Mouse (Mus musculus): ENCODE results near the gene Pip5kl1. TPM values are rescaled to one million over a fixed set of nuclear protein-coding genes. Genes with fewer than 3 reads are reported as not detected.

The Pip5kl1 gene
- polyA plus RNA-seq, 1 experiment from 2014 or later, result 2.0 TPM

DNA sequence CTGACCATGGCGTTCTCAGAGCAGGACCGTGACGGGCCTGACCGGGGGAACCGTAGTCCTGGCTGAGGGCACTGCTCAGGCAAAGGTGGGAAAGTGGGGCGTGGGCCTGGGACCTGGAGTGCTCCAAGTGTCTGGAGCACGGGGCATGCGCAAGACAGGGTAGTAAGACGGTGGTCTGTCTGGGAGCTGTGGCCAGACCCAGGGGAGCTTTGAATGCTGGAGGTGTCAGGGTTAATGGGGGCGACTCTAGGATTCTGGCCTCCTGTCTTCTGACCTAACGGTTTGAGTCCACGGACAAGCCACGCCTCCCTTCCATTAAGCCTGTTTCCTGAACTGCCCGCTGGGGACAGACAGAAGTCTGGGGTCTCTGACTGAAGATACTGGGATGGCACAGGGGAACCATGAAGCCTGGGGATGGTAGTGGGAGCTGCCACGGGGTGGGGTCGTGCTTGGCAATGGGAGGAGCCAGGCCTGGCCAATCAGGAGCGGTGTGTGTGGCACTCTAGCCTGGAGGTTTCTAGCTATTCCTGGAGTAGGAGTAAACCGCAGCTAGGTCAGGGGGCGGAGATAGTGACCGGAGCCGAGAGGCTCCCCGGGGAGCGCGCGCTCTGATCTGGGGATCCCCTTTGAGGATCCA is 33.7 kb downstream of the Pip5kl1 start:
- whole genome bisulfite sequencing, result 5% methylated on average over 25 of the region's 25 CpGs
- Histone ChIP-seq H3K9me3 (replicated peaks) (no peaks in the 10 kb centered on the region), H3K4me3 (replicated peaks) (peak overlapping the region; percentile 79), H3K9ac (0 out of 2 replicates have a peak overlapping the region, but pooled peaks have one; percentile 11), H3K27ac (peak overlapping the region; percentile 84), H3K4me1 (peaks cover 46% of the 10 kb centered on the region), H3K4me2 (peak overlapping the region; percentile 98), H3K36me3 (peaks cover 13% of the 10 kb centered on the region), H3K27me3 (no peaks in the 10 kb centered on the region)
- ATAC-seq (replicated peaks; ENCODE audit: low FRiP score), result peak; percentile 61

DNA sequence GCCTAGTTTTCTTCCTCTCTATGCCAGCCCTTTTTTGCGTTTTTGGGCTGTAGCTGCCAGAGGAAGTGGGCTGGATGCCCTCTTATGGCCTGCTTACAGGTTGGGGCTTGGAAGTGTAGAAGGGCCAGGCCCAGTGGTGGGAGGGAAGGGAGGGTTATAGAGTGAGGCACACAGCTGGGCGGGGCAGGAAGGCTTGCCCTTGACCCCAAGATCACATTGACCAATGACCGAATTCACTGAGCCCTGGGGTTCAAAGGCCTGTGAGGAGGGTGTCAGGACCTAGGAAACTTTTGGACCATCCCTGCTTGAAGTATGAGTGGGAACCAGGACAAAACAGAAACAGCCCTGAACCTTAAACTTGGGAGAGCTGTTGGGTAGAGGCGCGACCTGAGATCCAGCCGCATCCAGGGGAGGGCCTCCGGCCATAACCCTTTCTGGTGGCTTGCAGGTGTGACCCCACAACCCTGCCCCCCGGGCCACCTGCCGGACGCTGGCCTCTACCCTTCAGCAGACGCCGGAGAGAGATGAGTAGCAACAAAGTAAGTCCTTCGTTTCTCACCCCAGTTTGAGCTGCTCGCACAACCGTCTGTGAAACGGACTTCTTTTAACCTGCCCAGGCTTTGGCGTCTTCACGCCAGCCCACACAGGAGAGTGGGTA is 34.3 kb downstream of the Pip5kl1 start:
- H3K36me3 ChIP-seq, result peaks cover 16% of the 10 kb centered on the region
- H3K27me3 ChIP-seq, result no peaks in the 10 kb centered on the region
- peak; percentile 21; the same call in 1 of the 2 replicates for ATAC-seq (replicated peaks; ENCODE audit: low FRiP score)
- peak overlapping the region; percentile 84 for H3K27ac ChIP-seq
- peaks cover 46% of the 10 kb centered on the region for H3K4me1 ChIP-seq
- H3K4me2 ChIP-seq, result peak overlapping the region; percentile 98
- peak overlapping the region; percentile 79 for H3K4me3 ChIP-seq (replicated peaks)
- H3K9ac ChIP-seq, result 0 out of 2 replicates have a peak overlapping the region, but pooled peaks have one; percentile 11
- H3K9me3 ChIP-seq (replicated peaks), result no peaks in the 10 kb centered on the region
- WGBS, result 39% methylated on average over 18 of the region's 18 CpGs

DNA sequence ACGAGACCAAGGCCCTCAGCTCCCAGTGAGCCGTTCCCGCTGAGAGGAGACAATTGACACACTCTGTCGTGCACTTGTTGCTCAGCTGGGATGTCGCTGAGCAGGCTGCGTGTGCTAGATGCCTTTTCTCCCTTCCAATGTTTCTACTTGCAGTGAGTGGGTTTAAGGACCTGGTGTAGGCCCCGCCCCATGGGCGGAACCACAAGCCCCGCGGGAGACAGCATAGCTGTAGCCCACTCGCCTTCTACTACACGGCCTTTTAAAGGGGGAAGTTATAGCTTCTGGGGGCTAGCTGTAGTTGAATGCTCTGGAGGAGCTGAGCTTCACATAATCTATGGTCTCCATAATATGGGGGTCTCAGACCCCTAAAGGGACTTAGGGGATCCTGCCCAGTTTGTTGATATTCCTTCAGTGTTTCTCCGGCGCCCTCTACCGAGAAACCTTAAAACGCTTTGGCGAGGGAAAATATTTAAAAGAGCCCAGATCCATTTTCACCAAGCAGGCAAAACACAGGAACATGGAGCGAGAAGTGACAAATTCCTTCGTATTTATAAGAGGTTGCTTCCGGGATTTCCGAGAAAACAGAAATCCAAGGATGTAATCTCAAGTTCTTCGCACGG is 36.1 kb downstream of the Pip5kl1 start:
- peaks cover 46% of the 10 kb centered on the region for H3K4me1 ChIP-seq
- H3K27me3 ChIP-seq, result no peaks in the 10 kb centered on the region
- no peaks in the 10 kb centered on the region for H3K9me3 ChIP-seq (replicated peaks)
- peak overlapping the region; percentile 30 for H3K27ac ChIP-seq
- no peak for ATAC-seq (replicated peaks; ENCODE audit: low FRiP score)
- peak overlapping the region; percentile 70 for H3K4me2 ChIP-seq
- no peak overlapping the region; the same call in 1 of the 2 replicates for H3K9ac ChIP-seq
- peak overlapping the region; percentile 49 for H3K4me3 ChIP-seq (replicated peaks)
- H3K36me3 ChIP-seq, result peaks cover 28% of the 10 kb centered on the region
- WGBS, result 17% methylated on average over 23 of the region's 23 CpGs

DNA sequence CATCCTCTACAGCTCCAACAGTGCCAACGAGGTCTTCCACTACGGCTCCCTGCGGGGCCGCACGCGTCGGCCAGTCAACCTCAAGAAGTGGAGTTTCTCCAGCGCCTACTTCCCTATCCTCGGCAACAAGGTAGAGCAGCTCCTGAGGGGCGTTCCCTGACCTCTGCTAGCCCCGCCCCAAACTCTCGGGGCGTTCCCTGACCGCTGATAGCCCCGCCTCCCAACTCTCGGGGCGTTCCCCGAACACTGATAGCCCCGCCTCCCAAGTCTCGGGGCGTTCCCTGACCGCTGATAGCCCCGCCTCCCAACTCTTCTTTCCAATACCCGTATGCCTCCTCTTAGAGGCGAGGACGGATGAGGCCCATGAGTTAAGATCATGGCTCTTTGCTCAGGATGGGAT is 37.7 kb downstream of the Pip5kl1 start:
- ATAC-seq (replicated peaks; ENCODE audit: low FRiP score), result no peak
- H3K4me2 ChIP-seq, result no peak overlapping the region
- no peaks in the 10 kb centered on the region for H3K27me3 ChIP-seq
- 0 out of 2 replicates have a peak, but pooled peaks cover under 1% of the 10 kb centered on the region for H3K9me3 ChIP-seq (replicated peaks)
- WGBS, result 75% methylated on average over 26 of the region's 26 CpGs
- no peak overlapping the region for H3K27ac ChIP-seq
- H3K9ac ChIP-seq, result no peak overlapping the region
- peaks cover 41% of the 10 kb centered on the region for H3K36me3 ChIP-seq
- no peak overlapping the region for H3K4me3 ChIP-seq (replicated peaks)
- peaks cover 36% of the 10 kb centered on the region for H3K4me1 ChIP-seq

DNA sequence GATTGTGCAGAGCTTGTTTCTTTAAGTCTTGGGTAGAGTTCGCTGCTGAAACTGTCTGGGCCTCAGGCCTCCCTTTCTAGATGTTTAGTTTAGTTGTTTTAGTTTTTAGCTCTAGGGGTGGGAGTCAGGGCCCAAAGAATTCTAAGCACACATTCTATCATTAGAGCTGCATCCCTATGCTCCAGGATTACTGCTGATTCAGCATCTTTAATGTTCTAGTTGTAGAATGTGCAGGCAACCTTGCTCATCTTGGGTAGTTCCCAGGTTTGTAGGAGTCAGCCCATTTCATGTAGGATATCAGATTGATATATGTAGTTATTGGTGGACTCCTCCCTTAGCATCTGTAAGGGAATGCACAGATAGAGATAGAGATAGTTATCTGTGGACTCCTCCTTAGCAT is 42.5 kb downstream of the Pip5kl1 start:
- H3K4me2 ChIP-seq, result no peak overlapping the region
- 95% methylated on average over 1 of the region's 1 CpGs for WGBS

DNA sequence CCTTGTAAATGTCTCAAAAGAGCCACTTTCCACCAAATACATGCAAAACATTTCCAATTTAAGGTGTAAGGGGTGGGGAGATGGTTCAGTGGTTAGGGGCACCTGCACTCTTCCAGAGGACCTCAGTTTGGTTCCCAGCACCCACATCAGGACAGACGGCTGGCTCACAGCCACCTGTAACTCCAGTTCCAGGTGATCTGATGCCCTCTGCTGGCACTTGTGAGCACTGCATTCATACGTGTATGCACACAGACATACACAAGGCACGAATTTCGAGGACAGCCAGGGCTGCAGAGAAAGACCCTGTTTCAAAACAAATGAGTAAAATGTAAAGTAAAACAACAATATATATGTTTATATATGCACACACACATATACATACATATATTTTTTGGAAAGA is 43.0 kb downstream of the Pip5kl1 start:
- no peak overlapping the region for H3K4me3 ChIP-seq (replicated peaks)
- no peak overlapping the region for H3K27ac ChIP-seq
- peaks cover 43% of the 10 kb centered on the region for H3K36me3 ChIP-seq
- ATAC-seq (replicated peaks; ENCODE audit: low FRiP score), result no peak
- no peak overlapping the region for H3K4me2 ChIP-seq
- H3K9ac ChIP-seq, result no peak overlapping the region
- peaks cover 4% of the 10 kb centered on the region; the same call in 1 of the 2 replicates for H3K9me3 ChIP-seq (replicated peaks)
- H3K4me1 ChIP-seq, result peaks cover 44% of the 10 kb centered on the region
- no peaks in the 10 kb centered on the region for H3K27me3 ChIP-seq
- 93% methylated on average over 4 of the region's 4 CpGs for WGBS

More for the DNA sequence above, 42.5 kb downstream of the Pip5kl1 start:
- Histone ChIP-seq H3K9ac (no peak overlapping the region), H3K36me3 (peaks cover 48% of the 10 kb centered on the region), H3K4me1 (peaks cover 42% of the 10 kb centered on the region), H3K27ac (no peak overlapping the region), H3K4me3 (replicated peaks) (no peak overlapping the region), H3K27me3 (no peaks in the 10 kb centered on the region), H3K9me3 (replicated peaks) (peaks cover 4% of the 10 kb centered on the region; the same call in 1 of the 2 replicates)
- no peak for ATAC-seq (replicated peaks; ENCODE audit: low FRiP score)

DNA sequence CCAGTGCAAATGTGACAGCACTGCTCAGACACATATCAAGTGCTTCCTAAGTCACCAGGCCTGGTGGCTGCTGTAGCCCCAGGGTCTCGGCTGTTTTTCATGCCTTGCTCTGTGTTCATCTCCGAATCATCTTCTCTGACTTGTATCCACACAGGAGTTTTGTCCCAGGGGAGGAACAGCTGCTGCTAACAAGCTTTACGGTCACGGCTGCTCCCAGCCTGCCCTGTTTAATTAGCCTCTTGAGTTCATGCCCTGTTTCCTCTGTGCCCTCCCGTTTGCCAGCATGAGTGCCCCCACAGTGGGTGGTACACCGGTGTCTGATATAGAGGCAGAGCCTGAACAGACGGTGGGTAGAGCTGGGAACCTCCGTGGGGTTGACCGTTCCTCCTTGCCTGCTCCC is 43.5 kb downstream of the Pip5kl1 start:
- ATAC-seq (replicated peaks; ENCODE audit: low FRiP score), result no peak
- Histone ChIP-seq H3K27ac (no peak overlapping the region), H3K36me3 (peaks cover 40% of the 10 kb centered on the region), H3K4me3 (replicated peaks) (no peak overlapping the region), H3K4me2 (no peak overlapping the region), H3K4me1 (peaks cover 44% of the 10 kb centered on the region), H3K9me3 (replicated peaks) (peaks cover 4% of the 10 kb centered on the region; the same call in 1 of the 2 replicates), H3K27me3 (no peaks in the 10 kb centered on the region), H3K9ac (no peak overlapping the region)
- WGBS, result 60% methylated on average over 9 of the region's 9 CpGs

DNA sequence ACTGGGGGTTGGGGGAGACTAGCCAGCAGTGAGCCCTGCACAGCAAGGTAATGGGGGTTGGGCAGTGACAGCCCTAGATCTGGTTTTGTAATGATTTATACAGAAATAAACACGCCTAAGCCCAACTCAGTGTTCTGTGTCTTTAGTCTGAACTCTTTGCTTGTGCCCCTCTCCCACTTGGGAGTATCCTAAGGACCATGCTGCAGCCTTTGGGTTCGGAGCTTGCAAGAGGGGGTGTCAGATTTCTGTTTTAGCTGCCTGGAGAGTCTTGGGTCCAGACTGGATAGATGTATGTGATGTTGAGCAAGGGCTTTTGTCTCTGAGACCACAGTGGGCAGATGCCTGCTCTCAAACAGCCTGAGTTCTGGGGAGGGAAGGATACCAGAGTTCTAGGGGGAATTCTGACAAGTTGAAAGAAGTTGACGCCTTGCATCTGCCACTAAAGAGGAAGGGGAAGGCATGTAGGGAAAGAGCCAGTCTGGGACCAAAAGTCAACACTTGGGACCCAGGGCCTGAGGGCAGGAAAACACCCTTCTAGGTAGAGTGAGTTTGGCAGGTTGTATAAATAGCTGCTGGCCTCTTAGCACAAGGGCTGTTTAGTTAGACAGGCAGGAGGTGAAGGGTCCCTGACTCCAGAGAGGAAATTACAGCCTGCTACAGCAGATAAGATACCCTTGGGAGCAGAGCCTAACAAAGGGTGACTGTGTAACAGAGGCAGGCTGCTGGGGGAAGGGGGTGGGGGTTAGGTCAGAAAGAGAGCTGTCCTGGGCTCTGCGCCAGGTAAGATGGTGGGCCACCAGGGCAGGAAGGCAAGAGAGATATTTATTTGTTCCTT is 46.3 kb downstream of the Pip5kl1 start:
- H3K9me3 ChIP-seq (replicated peaks), result peaks cover 4% of the 10 kb centered on the region; the same call in 1 of the 2 replicates
- 9% methylated on average over 4 of the region's 4 CpGs for WGBS
- H3K9ac ChIP-seq, result 0 out of 2 replicates have a peak overlapping the region, but pooled peaks have one; percentile 15
- H3K4me1 ChIP-seq, result peaks cover 64% of the 10 kb centered on the region
- ATAC-seq (replicated peaks; ENCODE audit: low FRiP score), result peak; percentile 65
- no peak overlapping the region for H3K4me3 ChIP-seq (replicated peaks)
- H3K27me3 ChIP-seq, result no peaks in the 10 kb centered on the region
- H3K4me2 ChIP-seq, result peak overlapping the region; percentile 34; the same call in 1 of the 2 replicates
- peak overlapping the region; percentile 92 for H3K27ac ChIP-seq
- H3K36me3 ChIP-seq, result peaks cover 21% of the 10 kb centered on the region

DNA sequence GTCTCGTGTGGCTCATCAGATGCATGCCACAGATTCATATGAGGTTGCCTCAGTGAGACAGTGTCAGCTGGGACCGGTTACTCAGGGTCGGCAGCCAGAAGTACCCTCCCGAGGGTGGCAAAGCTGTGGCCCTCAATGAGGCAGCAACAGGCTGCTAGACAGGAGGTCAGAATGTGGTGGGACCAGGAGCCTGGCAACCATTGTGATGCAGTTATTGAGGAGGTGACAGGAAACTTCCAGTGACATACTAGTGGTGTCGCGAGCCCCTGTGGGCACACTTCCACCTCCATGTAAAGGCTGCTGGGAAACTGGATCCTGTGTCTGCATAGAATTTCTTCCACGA is 46.9 kb downstream of the Pip5kl1 start, which contains the start of gene Ak1:
Gene Ak1, plus strand, starts transcription at position 242 of the 343 bp plus-strand sequence.
- ATAC-seq (replicated peaks; ENCODE audit: low FRiP score), result 0 out of 2 replicates have a peak, but pooled peaks have one; percentile 4
- no peak within 1 kb of the TSS for H3K4me3 ChIP-seq (replicated peaks)
- 20% methylated on average over 7 of the region's 7 CpGs for WGBS
- 0 out of 2 replicates have a peak within 1 kb of the TSS, but pooled peaks have one; percentile 15 for H3K9ac ChIP-seq
- peaks cover 4% of the 10 kb centered on the region; the same call in 1 of the 2 replicates for H3K9me3 ChIP-seq (replicated peaks)
- H3K36me3 ChIP-seq, result peaks cover 16% of the 10 kb centered on the region
- H3K4me1 ChIP-seq, result peaks cover 69% of the 10 kb centered on the region
- H3K4me2 ChIP-seq, result peak within 1 kb of the TSS; percentile 34
- no peaks in the 10 kb centered on the region for H3K27me3 ChIP-seq
- H3K27ac ChIP-seq, result peak within 1 kb of the TSS; percentile 92

DNA sequence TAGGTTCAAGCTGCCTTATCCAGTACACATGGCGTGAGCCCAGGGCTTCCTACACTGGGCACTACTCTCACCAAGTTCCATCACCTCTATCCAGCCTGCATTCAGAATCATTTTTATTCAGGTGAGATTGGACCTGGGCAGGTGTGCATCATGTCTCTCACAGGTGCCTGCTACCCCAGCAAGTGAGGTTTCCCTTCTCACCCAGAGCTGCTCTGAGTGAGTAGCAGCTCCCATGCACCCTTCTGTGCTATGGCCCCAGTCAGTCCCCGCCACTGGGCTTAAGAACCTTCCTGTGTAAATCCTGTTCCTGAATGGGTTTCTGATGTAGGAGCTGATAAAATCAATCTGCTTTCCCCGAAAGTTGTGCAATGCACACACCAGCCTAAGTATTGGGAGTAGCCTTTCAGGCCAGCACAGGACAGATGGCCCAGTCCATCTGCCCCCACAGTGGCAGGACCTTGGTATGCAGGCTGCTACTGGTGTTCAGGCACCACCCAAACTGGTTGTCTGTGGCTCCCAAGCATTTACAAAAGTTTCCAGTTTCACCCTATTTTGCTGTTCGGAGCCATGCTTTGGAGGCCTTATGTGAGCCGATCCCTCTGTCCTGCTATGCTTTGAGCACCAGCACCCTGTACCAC is 49.6 kb downstream of the Pip5kl1 start:
- Histone ChIP-seq H3K4me2 (no peak overlapping the region), H3K9ac (no peak overlapping the region), H3K4me1 (peaks cover 83% of the 10 kb centered on the region), H3K36me3 (no peaks in the 10 kb centered on the region), H3K9me3 (replicated peaks) (no peaks in the 10 kb centered on the region), H3K4me3 (replicated peaks) (no peak overlapping the region), H3K27ac (peak overlapping the region; percentile 88), H3K27me3 (no peaks in the 10 kb centered on the region)
- WGBS, result 75% methylated on average over 5 of the region's 5 CpGs
- no peak for ATAC-seq (replicated peaks; ENCODE audit: low FRiP score)
